Mouse (Mus musculus) heart, embryonic 15.5 days (tissue): ENCODE data around the gene Fam214b. TPM values are rescaled to one million over a fixed set of nuclear protein-coding genes. Genes with fewer than 3 reads are reported as not detected.
A peak's percentile ranks its signal among the peaks of the same experiment; 100 is the strongest.

ENCODE experiments used
- ATAC-seq: fragments of 200-750 bp; cut with Nextera tagmentation; replicated peaks from 2 replicates; pipeline ENCODE4 v1.8.0; 2017; ENCODE audit warnings: low read depth, moderate TSS enrichment; ENCODE audit not compliant: insufficient number of reproducible peaks, insufficient read depth, low FRiP score
- H3K27ac ChIP-seq: fragments of 300-500 bp; sonication (generic); 2 replicates; pipeline ENCODE4 v1.5.1; 2015; ENCODE audit warnings: mild to moderate bottlenecking, inconsistent platforms
- H3K27me3 ChIP-seq: fragments of 300-500 bp; sonication (generic); 2 replicates; pipeline ENCODE4 v1.6.1; 2015; ENCODE audit warnings: inconsistent platforms
- H3K36me3 ChIP-seq: fragments of 300-500 bp; sonication (generic); 2 replicates; pipeline ENCODE4 v1.6.1; 2015; ENCODE audit warnings: mild to moderate bottlenecking, inconsistent platforms
- H3K4me1 ChIP-seq: fragments of 300-500 bp; sonication (generic); replicated peaks from 2 replicates; pipeline ENCODE4 v1.6.1; 2015; ENCODE audit warnings: inconsistent platforms
- H3K4me2 ChIP-seq: fragments of 300-500 bp; sonication (generic); 2 replicates; pipeline ENCODE4 v1.6.1; 2015; ENCODE audit warnings: inconsistent platforms, mild to moderate bottlenecking, moderate library complexity
- H3K4me3 ChIP-seq: fragments of 300-500 bp; sonication (generic); 2 replicates; pipeline ENCODE4 v1.5.1; 2015; ENCODE audit warnings: mild to moderate bottlenecking, inconsistent platforms
- H3K9ac ChIP-seq: fragments of 300-500 bp; sonication (generic); 2 replicates; pipeline ENCODE4 v1.6.1; 2015; ENCODE audit warnings: mild to moderate bottlenecking, inconsistent platforms
- H3K9me3 ChIP-seq: fragments of 300-500 bp; sonication (generic); replicated peaks from 2 replicates; pipeline ENCODE4 v1.6.1; 2016; ENCODE audit warnings: inconsistent platforms
- WGBS: fragments of 180-500 bp; shearing (Covaris S2); methylation state at CpG from one replicate; pipeline ENCODE4 v1.1.7; 2015; ENCODE audit warnings: mixed read lengths; 5-methylcytosine and 5-hydroxymethylcytosine counted together
- polyA plus RNA-seq: library from polyadenylated mRNA; unstranded; fragments of >200 nt; fragmentation: Nextera tagmentation; extraction: Ambion mirVana; gene quantifications from 2 replicates; pipeline ENCODE4 v1.2.1, GENCODE M21; 2015

Fam214b gene
- polyA plus RNA-seq, 1 experiment from 2014 or later, result 14.1 TPM

- WGBS, result 7% methylated on average over 42 of the region's 42 CpGs
- Histone ChIP-seq H3K4me2 (peak within 1 kb of the TSS; percentile 78), H3K4me3 (peak within 1 kb of the TSS; percentile 71), H3K9me3 (no peaks in the 10 kb centered on the region), H3K9ac (peak within 1 kb of the TSS; percentile 64), H3K4me1 (peaks cover 15% of the 10 kb centered on the region), H3K27ac (peak within 1 kb of the TSS; percentile 89), H3K36me3 (peaks cover 58% of the 10 kb centered on the region), H3K27me3 (no peaks in the 10 kb centered on the region)
- peak; percentile 87 for ATAC-seq
Measured at GRCm38 (mm10) chr4:43025084-43025960, 20.7 kb downstream of the Fam214b start, which contains the start of gene Pigo. Gene Pigo (minus strand): TSS chr4:43025819.

- ATAC-seq, result no peak
- no peaks in the 10 kb centered on the region for H3K9me3 ChIP-seq
- peaks cover 9% of the 10 kb centered on the region for H3K4me1 ChIP-seq
- 71% methylated on average over 14 of the region's 14 CpGs for WGBS
- peak overlapping the region; percentile 64 for H3K9ac ChIP-seq
- peaks cover 60% of the 10 kb centered on the region for H3K36me3 ChIP-seq
- peak overlapping the region; percentile 71 for H3K4me3 ChIP-seq
- H3K4me2 ChIP-seq, result peak overlapping the region; percentile 78
- H3K27me3 ChIP-seq, result no peaks in the 10 kb centered on the region
- peak overlapping the region; percentile 89; the same call in 1 of the 2 replicates for H3K27ac ChIP-seq
Measured at GRCm38 (mm10) chr4:43024673-43025072, 21.3 kb downstream of the Fam214b start.

GRCm38 (mm10) chr4:43021341-43021740, 24.7 kb downstream of the Fam214b start:
- H3K4me3 ChIP-seq, result no peak overlapping the region
- no peak overlapping the region for H3K27ac ChIP-seq
- no peak overlapping the region for H3K9ac ChIP-seq
- 76% methylated on average over 17 of the region's 17 CpGs for WGBS
- H3K4me1 ChIP-seq, result peaks cover 9% of the 10 kb centered on the region
- H3K36me3 ChIP-seq, result peaks cover 50% of the 10 kb centered on the region
- ATAC-seq, result no peak
- no peaks in the 10 kb centered on the region for H3K27me3 ChIP-seq
- H3K4me2 ChIP-seq, result no peak overlapping the region
- H3K9me3 ChIP-seq, result no peaks in the 10 kb centered on the region

DNA sequence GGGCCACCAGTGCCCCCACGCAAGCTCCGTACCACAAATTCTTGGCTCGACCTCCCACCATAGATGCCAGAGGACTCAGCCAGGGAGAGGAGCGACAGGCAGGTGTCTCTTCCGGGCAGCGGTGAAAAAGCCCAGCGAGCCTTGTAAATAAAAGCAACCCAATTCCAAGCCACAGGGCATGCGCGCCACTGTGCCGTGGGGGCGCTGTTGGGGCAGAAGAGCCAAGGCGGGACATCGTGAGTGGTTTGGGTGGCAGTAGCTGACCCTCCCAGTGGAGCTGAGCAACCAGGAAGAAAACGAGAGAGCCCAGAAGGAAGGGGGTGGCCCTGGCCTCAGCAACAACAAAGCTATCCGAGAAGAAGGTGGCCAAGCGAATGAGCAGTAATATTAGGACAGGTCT, 25.1 kb downstream of the Fam214b start:
- ATAC-seq, result no peak
- 85% methylated on average over 16 of the region's 16 CpGs for WGBS
- Histone ChIP-seq H3K4me1 (peaks cover 9% of the 10 kb centered on the region), H3K9me3 (no peaks in the 10 kb centered on the region), H3K4me2 (no peak overlapping the region), H3K27ac (no peak overlapping the region), H3K27me3 (no peaks in the 10 kb centered on the region), H3K36me3 (peaks cover 50% of the 10 kb centered on the region), H3K4me3 (no peak overlapping the region), H3K9ac (no peak overlapping the region)

GRCm38 (mm10) chr4:43019641-43020465, 26.2 kb downstream of the Fam214b start:
- H3K36me3 ChIP-seq, result peaks cover 50% of the 10 kb centered on the region
- no peak overlapping the region for H3K4me3 ChIP-seq
- no peak overlapping the region for H3K4me2 ChIP-seq
- peaks cover 6% of the 10 kb centered on the region for H3K4me1 ChIP-seq
- 87% methylated on average over 23 of the region's 23 CpGs for WGBS
- ATAC-seq, result no peak
- H3K9ac ChIP-seq, result no peak overlapping the region
- H3K27ac ChIP-seq, result no peak overlapping the region
- no peaks in the 10 kb centered on the region for H3K27me3 ChIP-seq
- H3K9me3 ChIP-seq, result no peaks in the 10 kb centered on the region

GRCm38 (mm10) chr4:43019176-43019575, 26.8 kb downstream of the Fam214b start:
- WGBS, result 91% methylated on average over 10 of the region's 10 CpGs
- Histone ChIP-seq H3K4me2 (no peak overlapping the region), H3K9me3 (no peaks in the 10 kb centered on the region), H3K36me3 (peaks cover 50% of the 10 kb centered on the region), H3K27ac (no peak overlapping the region), H3K4me1 (no peaks in the 10 kb centered on the region), H3K27me3 (no peaks in the 10 kb centered on the region), H3K9ac (no peak overlapping the region), H3K4me3 (no peak overlapping the region)
- ATAC-seq, result no peak

GRCm38 (mm10) chr4:43018156-43018555, 27.9 kb downstream of the Fam214b start:
- WGBS, result 89% methylated on average over 4 of the region's 4 CpGs
- Histone ChIP-seq H3K27me3 (no peaks in the 10 kb centered on the region), H3K9ac (no peak overlapping the region), H3K9me3 (no peaks in the 10 kb centered on the region), H3K27ac (no peak overlapping the region), H3K4me2 (no peak overlapping the region), H3K4me1 (peaks cover 5% of the 10 kb centered on the region; the same call in 1 of the 2 replicates), H3K4me3 (no peak overlapping the region), H3K36me3 (peaks cover 46% of the 10 kb centered on the region)
- ATAC-seq, result no peak

GRCm38 (mm10) chr4:43012091-43012490, 33.9 kb downstream of the Fam214b start:
- Histone ChIP-seq H3K9ac (no peak overlapping the region), H3K27me3 (no peaks in the 10 kb centered on the region), H3K9me3 (no peaks in the 10 kb centered on the region), H3K4me3 (no peak overlapping the region), H3K27ac (no peak overlapping the region), H3K36me3 (no peaks in the 10 kb centered on the region), H3K4me1 (peaks cover 15% of the 10 kb centered on the region), H3K4me2 (no peak overlapping the region)
- ATAC-seq, result no peak
- WGBS, result 92% methylated on average over 1 of the region's 1 CpGs

- Histone ChIP-seq H3K36me3 (no peaks in the 10 kb centered on the region; the same call in 1 of the 2 replicates), H3K9ac (peak within 1 kb of the TSS; percentile 73), H3K27me3 (no peaks in the 10 kb centered on the region), H3K4me3 (peak within 1 kb of the TSS; percentile 98), H3K9me3 (no peaks in the 10 kb centered on the region), H3K4me1 (peaks cover 15% of the 10 kb centered on the region), H3K27ac (peak within 1 kb of the TSS; percentile 67), H3K4me2 (peak within 1 kb of the TSS; percentile 85)
- ATAC-seq, result peak; percentile 87
- 1% methylated on average over 37 of the region's 37 CpGs for WGBS
Measured at GRCm38 (mm10) chr4:43010161-43011038, 35.6 kb downstream of the Fam214b start, which contains the start of gene Fancg. Gene Fancg (minus strand): TSS chr4:43010506.

DNA sequence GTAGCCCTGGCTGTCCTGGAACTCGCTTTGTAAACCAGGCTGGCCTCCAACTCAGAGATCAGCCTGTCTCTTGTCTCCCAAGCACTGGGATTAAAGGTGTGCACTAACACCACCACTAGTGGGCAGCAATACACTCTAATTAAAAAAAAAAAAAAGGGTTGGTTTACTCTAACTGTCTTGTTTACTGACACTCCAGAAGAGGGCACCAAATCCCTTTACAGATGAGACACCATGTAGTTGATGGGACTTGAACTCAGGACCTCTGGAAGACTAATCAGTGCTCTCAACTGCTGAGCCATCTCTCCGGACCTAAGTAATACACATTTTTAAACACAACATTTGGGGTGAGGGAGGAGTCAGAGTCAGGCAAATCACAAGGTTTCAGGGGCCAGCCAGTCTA, 40.3 kb downstream of the Fam214b start:
- H3K9me3 ChIP-seq, result no peaks in the 10 kb centered on the region

More for the DNA sequence above, 40.3 kb downstream of the Fam214b start:
- Histone ChIP-seq H3K4me1 (peaks cover 9% of the 10 kb centered on the region), H3K4me3 (no peak overlapping the region), H3K27ac (no peak overlapping the region), H3K9ac (no peak overlapping the region), H3K27me3 (no peaks in the 10 kb centered on the region), H3K36me3 (no peaks in the 10 kb centered on the region; the same call in none of the 2 replicates), H3K4me2 (no peak overlapping the region)
- 64% methylated on average over 2 of the region's 2 CpGs for WGBS
- no peak for ATAC-seq
